Mouse (Mus musculus) embryonic facial prominence, embryonic 13.5 days (tissue): ENCODE data around the gene Sugt1. TPM values are rescaled to one million over a fixed set of nuclear protein-coding genes. Genes with fewer than 3 reads are reported as not detected.

Source experiments
- ATAC-seq: fragments of 200-750 bp; cut with Nextera tagmentation; 2 replicates; pipeline ENCODE4 v1.8.0; 2017; ENCODE audit warnings: low read depth; ENCODE audit not compliant: insufficient number of reproducible peaks, insufficient read depth, low FRiP score, low TSS enrichment
- H3K27ac ChIP-seq: fragments of 300-500 bp; sonication (generic); 2 replicates; pipeline ENCODE4 v1.5.1; 2015; ENCODE audit warnings: moderate library complexity, mild to moderate bottlenecking, inconsistent platforms
- H3K27me3 ChIP-seq: fragments of 300-500 bp; sonication (generic); 2 replicates; pipeline ENCODE4 v1.6.1; 2015; ENCODE audit warnings: mild to moderate bottlenecking, inconsistent platforms
- H3K36me3 ChIP-seq: fragments of 300-500 bp; sonication (generic); 2 replicates; pipeline ENCODE4 v1.6.1; 2015; ENCODE audit warnings: mild to moderate bottlenecking, inconsistent platforms
- H3K4me1 ChIP-seq: fragments of 300-500 bp; sonication (generic); 2 replicates; pipeline ENCODE4 v1.6.1; 2015; ENCODE audit warnings: inconsistent platforms
- H3K4me2 ChIP-seq: fragments of 300-500 bp; sonication (generic); 2 replicates; pipeline ENCODE4 v1.6.1; 2015; ENCODE audit warnings: moderate library complexity, mild to moderate bottlenecking, inconsistent platforms
- H3K4me3 ChIP-seq: fragments of 300-500 bp; sonication (generic); 2 replicates; pipeline ENCODE4 v1.5.1; 2015; ENCODE audit warnings: mild to moderate bottlenecking, inconsistent platforms
- H3K9ac ChIP-seq: fragments of 300-500 bp; sonication (generic); 2 replicates; pipeline ENCODE4 v1.6.1; 2015; ENCODE audit warnings: mild to moderate bottlenecking, inconsistent platforms
- H3K9me3 ChIP-seq: fragments of 300-500 bp; sonication (generic); 2 replicates; pipeline ENCODE4 v1.6.1; 2016; ENCODE audit warnings: inconsistent platforms
- WGBS: fragments of 180-500 bp; shearing (Covaris S2); methylation state at CpG from one replicate; pipeline ENCODE4 v1.1.7; 2015; ENCODE audit warnings: mixed read lengths; 5-methylcytosine and 5-hydroxymethylcytosine counted together
- polyA plus RNA-seq: library from polyadenylated mRNA; unstranded; fragments of >200 nt; fragmentation: Nextera tagmentation; extraction: Ambion mirVana; gene quantifications from 2 replicates; pipeline ENCODE4 v1.2.1, GENCODE M21; 2015

The Sugt1 gene
- polyA plus RNA-seq, 1 experiment from 2014 or later, result 137 TPM

DNA sequence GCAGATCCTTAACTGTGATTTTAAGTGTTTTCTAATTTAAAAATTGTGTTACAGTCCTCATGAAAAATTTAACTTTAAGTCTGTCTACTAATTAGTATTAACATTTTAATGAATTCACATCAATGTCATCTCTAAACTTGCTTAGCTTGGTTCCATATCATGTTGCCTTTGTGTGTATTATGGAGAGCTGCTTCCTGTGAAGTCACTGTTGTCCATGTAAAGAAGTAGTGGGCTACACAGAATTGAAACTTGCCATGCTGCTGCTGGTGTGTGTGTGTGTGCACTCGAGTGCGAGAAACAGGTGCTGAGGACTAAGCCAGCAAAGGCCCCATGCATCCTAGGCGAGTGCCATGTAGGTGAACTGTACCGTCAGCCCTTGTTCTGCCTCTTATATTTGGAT, 19.9 kb downstream of the Sugt1 start:
- 93% methylated on average over 4 of the region's 4 CpGs for WGBS
- no peak for ATAC-seq
- H3K36me3 ChIP-seq, result peaks cover 82% of the 10 kb centered on the region

DNA sequence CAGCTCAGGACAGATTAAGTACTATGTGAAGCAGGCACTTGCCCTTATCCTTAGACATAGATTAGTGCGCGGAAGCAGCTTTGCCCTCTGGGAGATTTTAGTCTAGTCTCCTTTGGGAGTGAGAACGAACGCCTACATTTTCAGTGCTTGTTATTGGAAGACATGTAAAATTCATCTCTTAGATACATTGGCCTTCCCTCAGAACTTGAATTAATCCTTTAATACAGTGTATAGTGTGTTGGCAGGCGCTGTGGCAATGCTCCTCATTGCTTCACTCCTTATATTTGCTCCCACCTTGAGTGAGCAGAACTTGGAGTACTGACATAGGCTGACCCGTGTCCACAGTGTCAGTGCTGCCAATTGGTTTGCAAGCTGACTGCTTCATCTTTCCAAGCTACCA, 20.8 kb downstream of the Sugt1 start:
- Histone ChIP-seq H3K4me1 (no peaks in the 10 kb centered on the region), H3K27me3 (no peaks in the 10 kb centered on the region), H3K4me3 (no peak overlapping the region), H3K4me2 (no peak overlapping the region), H3K27ac (no peak overlapping the region), H3K9me3 (no peaks in the 10 kb centered on the region), H3K36me3 (peaks cover 83% of the 10 kb centered on the region), H3K9ac (no peak overlapping the region)
- ATAC-seq, result no peak
- 91% methylated on average over 6 of the region's 6 CpGs for WGBS

More for the DNA sequence above, 19.9 kb downstream of the Sugt1 start:
- H3K9me3 ChIP-seq, result no peaks in the 10 kb centered on the region
- H3K27ac ChIP-seq, result no peak overlapping the region
- no peak overlapping the region for H3K4me3 ChIP-seq
- H3K4me1 ChIP-seq, result no peaks in the 10 kb centered on the region
- H3K4me2 ChIP-seq, result no peak overlapping the region
- H3K27me3 ChIP-seq, result no peaks in the 10 kb centered on the region
- H3K9ac ChIP-seq, result no peak overlapping the region

DNA sequence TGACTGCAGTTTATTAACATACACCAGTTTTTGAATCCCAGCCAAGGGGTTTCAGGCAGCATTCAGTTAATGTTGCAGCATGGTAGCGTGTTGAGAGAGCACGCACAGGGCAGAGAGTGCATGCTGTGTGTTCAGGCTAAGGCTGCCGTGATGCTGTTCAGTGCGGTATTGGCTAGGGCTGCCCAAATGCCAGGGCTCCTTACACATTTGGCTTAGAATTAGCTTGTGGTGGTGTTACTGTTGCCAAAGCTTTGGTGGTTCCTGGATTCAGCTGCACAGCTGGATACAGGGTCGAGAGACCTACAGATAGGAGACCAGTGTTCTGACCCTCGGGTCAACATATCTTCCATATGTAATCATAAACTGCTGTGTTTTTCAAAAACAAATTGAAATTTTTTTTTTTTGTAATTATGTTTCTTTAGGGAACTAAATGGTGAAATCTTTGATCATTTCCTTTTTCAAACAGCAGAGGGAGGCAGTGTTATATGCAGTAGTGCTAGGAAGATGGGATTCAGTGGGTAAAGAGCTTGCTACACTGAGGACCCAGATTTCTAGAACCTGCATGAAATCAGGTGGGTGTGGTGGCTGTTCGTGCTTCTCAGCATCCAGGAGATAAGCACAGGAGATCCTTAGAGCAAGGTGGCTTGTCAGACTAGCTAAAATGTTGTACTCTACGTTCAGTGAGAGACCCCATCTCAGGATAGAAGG, 29.8 kb downstream of the Sugt1 start:
- Histone ChIP-seq H3K4me1 (no peaks in the 10 kb centered on the region), H3K9ac (no peak overlapping the region), H3K4me3 (no peak overlapping the region), H3K9me3 (no peaks in the 10 kb centered on the region), H3K4me2 (no peak overlapping the region), H3K27ac (no peak overlapping the region), H3K36me3 (peaks cover 68% of the 10 kb centered on the region), H3K27me3 (no peaks in the 10 kb centered on the region)
- no peak for ATAC-seq
- 80% methylated on average over 8 of the region's 8 CpGs for WGBS

DNA sequence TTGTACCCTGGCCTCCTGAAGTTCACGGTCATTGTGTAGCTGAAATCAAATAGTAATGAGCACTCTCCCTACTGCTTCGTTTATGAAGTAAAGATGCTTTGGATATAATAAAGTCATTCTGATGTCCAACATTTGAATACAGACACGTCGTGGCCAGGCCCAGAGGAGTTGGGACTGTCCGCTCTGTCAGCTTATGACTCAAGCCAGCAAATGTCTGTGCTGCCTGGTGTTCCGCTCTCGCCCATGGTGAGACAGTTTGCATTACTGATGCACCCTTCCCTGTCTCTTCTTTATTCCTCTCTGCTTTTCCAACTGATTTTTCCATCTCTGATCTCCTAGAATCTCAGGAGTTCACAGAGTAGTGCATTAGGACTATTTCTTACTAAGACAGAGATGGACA, 32.3 kb downstream of the Sugt1 start:
- no peaks in the 10 kb centered on the region for H3K27me3 ChIP-seq
- 94% methylated on average over 7 of the region's 7 CpGs for WGBS
- peaks cover 64% of the 10 kb centered on the region for H3K36me3 ChIP-seq

DNA sequence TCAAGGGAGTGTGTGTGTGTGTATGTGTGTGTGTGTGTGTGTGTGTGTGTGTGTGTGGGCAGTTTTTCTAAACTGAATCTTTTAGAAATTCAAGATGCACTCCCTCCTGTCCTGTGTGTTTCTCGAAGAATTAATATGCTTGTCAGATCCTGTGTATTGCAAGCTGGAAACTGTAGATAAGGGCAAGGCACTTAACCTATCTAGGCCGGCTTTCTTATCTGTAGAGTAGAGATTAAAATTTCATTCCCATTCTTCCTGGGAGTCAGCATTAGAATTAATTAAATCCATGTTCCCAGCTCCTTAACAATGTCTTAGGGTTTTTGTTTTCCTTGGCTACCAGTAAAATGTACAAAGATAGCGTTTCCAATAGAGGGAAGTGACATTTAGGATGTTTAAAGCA, 33.7 kb downstream of the Sugt1 start:
- H3K4me3 ChIP-seq, result no peak overlapping the region
- H3K36me3 ChIP-seq, result peaks cover 70% of the 10 kb centered on the region
- no peak overlapping the region for H3K4me2 ChIP-seq
- no peak for ATAC-seq
- no peak overlapping the region for H3K9ac ChIP-seq
- H3K9me3 ChIP-seq, result no peaks in the 10 kb centered on the region
- no peaks in the 10 kb centered on the region for H3K27me3 ChIP-seq
- WGBS, result 84% methylated on average over 3 of the region's 3 CpGs
- no peaks in the 10 kb centered on the region for H3K4me1 ChIP-seq
- no peak overlapping the region for H3K27ac ChIP-seq

More for the DNA sequence above, 32.3 kb downstream of the Sugt1 start:
- Histone ChIP-seq H3K4me2 (no peak overlapping the region), H3K9ac (no peak overlapping the region), H3K4me1 (no peaks in the 10 kb centered on the region), H3K9me3 (no peaks in the 10 kb centered on the region), H3K4me3 (no peak overlapping the region), H3K27ac (no peak overlapping the region)
- ATAC-seq, result no peak

DNA sequence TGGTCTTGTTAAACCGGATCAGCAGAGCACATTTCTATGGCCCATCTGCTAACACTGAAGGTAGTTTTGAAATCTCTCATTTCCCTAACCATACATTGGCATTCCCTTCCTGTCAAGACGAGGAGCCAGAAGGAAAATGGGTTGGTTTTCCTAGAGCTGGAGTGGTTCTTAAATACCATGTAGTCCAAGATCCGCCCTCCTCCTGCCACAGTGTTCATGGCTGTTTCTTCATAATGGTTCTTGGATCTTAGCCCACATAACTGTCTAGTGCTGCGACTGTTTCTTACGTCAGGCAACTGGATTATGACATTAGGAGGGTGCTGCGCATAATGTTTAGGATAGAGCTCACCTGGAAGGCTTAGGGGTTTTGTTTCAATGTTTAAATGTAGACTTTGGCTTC, 44.8 kb downstream of the Sugt1 start:
- H3K36me3 ChIP-seq, result peaks cover 36% of the 10 kb centered on the region
- no peaks in the 10 kb centered on the region for H3K27me3 ChIP-seq
- no peak overlapping the region for H3K9ac ChIP-seq
- 82% methylated on average over 6 of the region's 6 CpGs for WGBS
- no peak overlapping the region for H3K27ac ChIP-seq
- ATAC-seq, result no peak
- no peaks in the 10 kb centered on the region for H3K4me1 ChIP-seq
- H3K4me2 ChIP-seq, result no peak overlapping the region
- no peak overlapping the region for H3K4me3 ChIP-seq
- no peaks in the 10 kb centered on the region for H3K9me3 ChIP-seq

DNA sequence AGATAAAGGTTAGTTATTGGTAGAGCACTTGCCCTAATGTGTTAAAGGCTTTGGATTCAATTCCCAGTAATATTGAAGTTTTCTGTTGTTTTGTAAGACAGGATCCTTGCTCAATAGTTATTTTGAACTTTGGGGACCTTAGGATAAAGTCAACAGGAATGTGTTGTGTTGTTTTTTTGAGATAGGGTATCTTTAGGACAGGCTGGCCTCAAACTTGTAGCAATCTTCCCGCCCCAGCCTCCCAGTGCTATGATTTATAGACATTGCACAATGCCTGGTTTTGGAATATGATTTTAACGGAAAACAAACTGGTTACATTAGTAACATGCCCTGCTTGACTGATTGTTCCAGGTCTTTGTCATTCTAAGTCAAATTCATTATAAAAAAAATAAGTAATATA, 45.7 kb downstream of the Sugt1 start:
- H3K9ac ChIP-seq, result no peak overlapping the region
- WGBS, result 95% methylated on average over 2 of the region's 2 CpGs
- H3K4me2 ChIP-seq, result no peak overlapping the region
- no peaks in the 10 kb centered on the region for H3K4me1 ChIP-seq
- peaks cover 28% of the 10 kb centered on the region for H3K36me3 ChIP-seq
- no peak overlapping the region for H3K4me3 ChIP-seq
- no peak overlapping the region for H3K27ac ChIP-seq
- H3K27me3 ChIP-seq, result no peaks in the 10 kb centered on the region
- no peak for ATAC-seq
- H3K9me3 ChIP-seq, result no peaks in the 10 kb centered on the region

DNA sequence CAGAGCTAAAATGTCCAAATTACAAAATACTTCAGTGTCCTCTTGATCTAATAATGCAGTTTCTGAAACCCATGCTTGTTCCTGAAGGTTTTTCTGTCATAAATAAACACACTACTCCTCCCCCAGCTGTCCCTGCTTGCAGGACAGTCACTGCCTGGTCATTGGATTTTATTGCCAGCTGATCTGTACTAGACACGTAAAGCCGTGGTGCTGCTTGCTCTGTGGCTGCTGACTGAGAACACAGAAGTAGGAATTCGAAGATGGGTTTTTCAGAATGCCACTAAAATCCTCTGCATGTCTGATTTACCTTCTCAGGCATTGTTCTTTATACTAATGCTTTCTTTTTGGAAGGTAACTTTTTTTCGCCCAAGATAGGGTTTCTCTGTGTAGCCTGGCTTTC, 49.3 kb downstream of the Sugt1 start:
- H3K9ac ChIP-seq, result no peak overlapping the region
- no peak for ATAC-seq
- H3K4me3 ChIP-seq, result no peak overlapping the region
- no peak overlapping the region for H3K27ac ChIP-seq
- H3K4me1 ChIP-seq, result no peaks in the 10 kb centered on the region
- H3K4me2 ChIP-seq, result no peak overlapping the region
- H3K27me3 ChIP-seq, result no peaks in the 10 kb centered on the region
- H3K36me3 ChIP-seq, result peaks cover 6% of the 10 kb centered on the region; the same call in 1 of the 2 replicates
- WGBS, result 72% methylated on average over 4 of the region's 4 CpGs
- no peaks in the 10 kb centered on the region for H3K9me3 ChIP-seq

DNA sequence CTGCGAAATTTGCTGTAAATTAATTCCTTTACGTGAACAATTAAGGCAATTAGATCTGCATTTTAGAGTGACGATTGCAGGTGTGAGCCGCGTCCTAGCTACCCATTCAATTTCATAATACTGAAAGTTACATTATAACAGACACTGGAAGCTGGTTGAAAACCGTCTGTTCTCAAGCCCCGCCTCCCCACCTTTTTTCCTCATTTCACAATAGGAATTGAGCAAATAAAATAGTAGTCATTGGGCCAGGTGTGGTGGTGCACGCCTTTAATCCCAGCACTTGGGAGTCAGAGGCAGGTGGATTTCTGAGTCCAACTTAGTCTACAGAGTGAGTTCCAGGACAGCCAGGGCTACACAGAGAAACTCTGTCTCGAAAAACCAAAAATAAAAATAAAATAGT, 54.6 kb downstream of the Sugt1 start:
- H3K4me3 ChIP-seq, result no peak overlapping the region
- no peaks in the 10 kb centered on the region for H3K36me3 ChIP-seq
- H3K4me1 ChIP-seq, result no peaks in the 10 kb centered on the region
- no peak overlapping the region for H3K9ac ChIP-seq
- H3K27me3 ChIP-seq, result no peaks in the 10 kb centered on the region
- no peak overlapping the region for H3K4me2 ChIP-seq
- H3K9me3 ChIP-seq, result no peaks in the 10 kb centered on the region
- H3K27ac ChIP-seq, result no peak overlapping the region
- ATAC-seq, result no peak
- 75% methylated on average over 9 of the region's 9 CpGs for WGBS

DNA sequence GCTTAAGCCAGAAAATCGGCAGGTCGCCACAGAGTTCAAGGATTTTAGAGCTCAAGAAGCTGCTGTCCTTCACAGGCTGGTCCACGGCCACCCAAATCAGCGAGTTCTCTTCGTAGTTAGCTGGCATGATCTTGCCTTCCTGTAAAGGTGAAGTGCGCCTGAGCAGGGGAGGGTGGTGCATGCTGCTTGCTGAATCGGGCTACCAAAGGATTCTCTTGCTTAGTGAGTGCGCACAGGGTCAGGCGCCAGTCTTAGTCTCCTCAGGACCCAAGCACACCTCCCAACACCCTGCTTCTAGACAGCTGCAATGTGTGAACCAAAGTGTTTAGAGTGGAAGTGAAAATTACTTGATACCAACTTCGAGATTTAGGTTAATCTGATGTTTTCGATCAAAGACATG, 57.9 kb downstream of the Sugt1 start:
- no peaks in the 10 kb centered on the region for H3K9me3 ChIP-seq
- no peak overlapping the region for H3K27ac ChIP-seq
- no peak overlapping the region for H3K9ac ChIP-seq
- no peak overlapping the region for H3K4me3 ChIP-seq
- no peaks in the 10 kb centered on the region for H3K4me1 ChIP-seq
- H3K36me3 ChIP-seq, result no peaks in the 10 kb centered on the region
- ATAC-seq, result no peak
- 38% methylated on average over 11 of the region's 11 CpGs for WGBS
- H3K4me2 ChIP-seq, result no peak overlapping the region
- no peaks in the 10 kb centered on the region for H3K27me3 ChIP-seq

DNA sequence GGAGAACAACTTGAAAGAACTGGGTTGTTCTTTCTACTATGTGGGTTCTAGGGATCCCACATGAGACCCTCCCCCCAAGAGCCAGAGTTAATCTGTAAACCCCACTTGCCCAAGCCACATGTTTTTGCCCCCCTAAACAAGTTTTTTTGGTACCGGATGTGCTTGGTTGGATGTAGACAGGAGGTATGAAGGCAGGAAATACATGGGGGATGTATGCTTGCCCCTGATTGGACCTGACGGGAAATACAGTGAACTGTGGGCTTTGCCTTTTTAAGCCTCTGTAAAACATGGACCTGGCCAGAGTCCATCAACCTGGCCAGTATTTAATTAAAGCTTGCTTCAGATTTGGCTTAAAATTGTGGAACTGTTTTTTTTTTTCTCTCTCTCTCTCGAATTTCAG, 62.2 kb downstream of the Sugt1 start:
- no peaks in the 10 kb centered on the region for H3K36me3 ChIP-seq
- 60% methylated on average over 3 of the region's 3 CpGs for WGBS
- no peaks in the 10 kb centered on the region for H3K27me3 ChIP-seq
- ATAC-seq, result no peak
- H3K27ac ChIP-seq, result no peak overlapping the region
- H3K4me2 ChIP-seq, result no peak overlapping the region
- no peaks in the 10 kb centered on the region for H3K4me1 ChIP-seq
- H3K9ac ChIP-seq, result no peak overlapping the region
- H3K4me3 ChIP-seq, result no peak overlapping the region
- no peaks in the 10 kb centered on the region for H3K9me3 ChIP-seq

DNA sequence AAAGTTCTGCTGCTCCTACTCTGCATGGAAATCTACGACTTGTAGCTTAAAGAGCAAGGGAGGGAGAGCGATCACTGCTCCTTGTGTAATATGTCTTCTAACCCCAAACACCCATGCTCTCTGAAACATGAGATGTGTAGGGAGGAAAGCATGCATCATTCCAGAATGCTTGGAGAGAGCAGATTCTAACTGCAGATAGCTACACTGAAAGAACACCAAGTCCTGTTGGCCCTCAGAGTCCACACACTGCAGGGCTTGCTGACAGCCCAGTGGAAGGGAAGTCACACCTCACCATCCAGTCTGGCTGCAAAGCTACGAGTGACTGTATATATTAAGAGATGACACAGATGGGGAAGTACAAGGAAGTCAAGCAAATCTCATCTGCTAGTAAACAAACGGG, 65.2 kb downstream of the Sugt1 start:
- no peak overlapping the region for H3K9ac ChIP-seq
- no peaks in the 10 kb centered on the region for H3K36me3 ChIP-seq
- H3K4me2 ChIP-seq, result no peak overlapping the region
- H3K27me3 ChIP-seq, result no peaks in the 10 kb centered on the region
- no peak for ATAC-seq
- H3K9me3 ChIP-seq, result no peaks in the 10 kb centered on the region
- H3K4me3 ChIP-seq, result no peak overlapping the region
- H3K4me1 ChIP-seq, result no peaks in the 10 kb centered on the region
- H3K27ac ChIP-seq, result no peak overlapping the region
- WGBS, result 67% methylated on average over 4 of the region's 4 CpGs
